Mouse (Mus musculus): Measurements from ENCODE around the gene Sdk2. TPM values are rescaled to one million over a fixed set of nuclear protein-coding genes. Genes with fewer than 3 reads are reported as not detected.

Sdk2 gene
- polyA plus RNA-seq, 1 experiment from 2014 or later = 5.3 TPM

GRCm38 (mm10) chr11:113863408-113863807, 203.4 kb downstream of the Sdk2 start:
- no peak overlapping the region for H3K27ac ChIP-seq (replicated peaks; ENCODE audit: low read depth, low read length)
- H3K9me3 ChIP-seq (ENCODE audit: control insufficient read depth, low read length) = no peaks in the 10 kb centered on the region
- H3K9ac ChIP-seq (replicated peaks; ENCODE audit: low read length) = no peak overlapping the region
- H3K4me2 ChIP-seq (ENCODE audit: low read length) = no peak overlapping the region
- H3K27me3 ChIP-seq (ENCODE audit: control insufficient read depth, insufficient read depth, low read length) = no peaks in the 10 kb centered on the region
- H3K36me3 ChIP-seq (ENCODE audit: control insufficient read depth, insufficient read depth, low read length) = no peaks in the 10 kb centered on the region
- no peak for ATAC-seq (ENCODE audit: low FRiP score, low TSS enrichment)
- H3K4me1 ChIP-seq (ENCODE audit: control insufficient read depth, insufficient read depth, low read length) = no peaks in the 10 kb centered on the region
- 78% methylated on average over 5 of the region's 5 CpGs for WGBS
- H3K4me3 ChIP-seq (replicated peaks; ENCODE audit: low read depth, low read length) = no peak overlapping the region
- DNase-seq = peak; percentile 42

- DNase-seq = no peak
- Histone ChIP-seq H3K4me2 (ENCODE audit: low read length) (no peak overlapping the region), H3K27me3 (ENCODE audit: control insufficient read depth, insufficient read depth, low read length) (no peaks in the 10 kb centered on the region), H3K4me3 (replicated peaks; ENCODE audit: low read depth, low read length) (no peak overlapping the region), H3K9ac (replicated peaks; ENCODE audit: low read length) (no peak overlapping the region), H3K36me3 (ENCODE audit: control insufficient read depth, insufficient read depth, low read length) (0 out of 2 replicates have a peak, but pooled peaks cover 11% of the 10 kb centered on the region), H3K9me3 (ENCODE audit: control insufficient read depth, low read length) (no peaks in the 10 kb centered on the region), H3K4me1 (ENCODE audit: control insufficient read depth, insufficient read depth, low read length) (no peaks in the 10 kb centered on the region), H3K27ac (replicated peaks; ENCODE audit: low read depth, low read length) (no peak overlapping the region)
- ATAC-seq (ENCODE audit: low FRiP score, low TSS enrichment) = no peak
- 79% methylated on average over 13 of the region's 13 CpGs for WGBS
These were observed 211.2 kb downstream of the Sdk2 start for GRCm38 (mm10) chr11:113855661-113856060.

- DNase-seq (no peak), ATAC-seq (ENCODE audit: low FRiP score, low TSS enrichment) (no peak)
- H3K9ac ChIP-seq (replicated peaks; ENCODE audit: low read length) = no peak overlapping the region
- H3K9me3 ChIP-seq (ENCODE audit: control insufficient read depth, low read length) = no peaks in the 10 kb centered on the region
- H3K36me3 ChIP-seq (ENCODE audit: control insufficient read depth, insufficient read depth, low read length) = 0 out of 2 replicates have a peak, but pooled peaks cover 11% of the 10 kb centered on the region
- H3K4me1 ChIP-seq (ENCODE audit: control insufficient read depth, insufficient read depth, low read length) = no peaks in the 10 kb centered on the region
- no peaks in the 10 kb centered on the region for H3K27me3 ChIP-seq (ENCODE audit: control insufficient read depth, insufficient read depth, low read length)
- no peak overlapping the region for H3K4me2 ChIP-seq (ENCODE audit: low read length)
- no peak overlapping the region for H3K27ac ChIP-seq (replicated peaks; ENCODE audit: low read depth, low read length)
- WGBS = 83% methylated on average over 8 of the region's 8 CpGs
- H3K4me3 ChIP-seq (replicated peaks; ENCODE audit: low read depth, low read length) = no peak overlapping the region
These were observed 215.1 kb downstream of the Sdk2 start for GRCm38 (mm10) chr11:113851750-113852149.

- Histone ChIP-seq H3K4me2 (ENCODE audit: low read length) (no peak overlapping the region), H3K4me3 (replicated peaks; ENCODE audit: low read depth, low read length) (no peak overlapping the region), H3K27me3 (ENCODE audit: control insufficient read depth, insufficient read depth, low read length) (no peaks in the 10 kb centered on the region), H3K36me3 (ENCODE audit: control insufficient read depth, insufficient read depth, low read length) (no peaks in the 10 kb centered on the region), H3K9me3 (ENCODE audit: control insufficient read depth, low read length) (no peaks in the 10 kb centered on the region), H3K9ac (replicated peaks; ENCODE audit: low read length) (no peak overlapping the region), H3K27ac (replicated peaks; ENCODE audit: low read depth, low read length) (no peak overlapping the region), H3K4me1 (ENCODE audit: control insufficient read depth, insufficient read depth, low read length) (no peaks in the 10 kb centered on the region)
- WGBS = 61% methylated on average over 7 of the region's 7 CpGs
- ATAC-seq (ENCODE audit: low FRiP score, low TSS enrichment) = no peak
- no peak for DNase-seq
These were observed 217.5 kb downstream of the Sdk2 start for GRCm38 (mm10) chr11:113849322-113849721.

- 32% methylated on average over 6 of the region's 6 CpGs for WGBS
- ATAC-seq (ENCODE audit: low FRiP score, low TSS enrichment) (no peak), DNase-seq (peak; percentile 40)
- Histone ChIP-seq H3K27me3 (ENCODE audit: control insufficient read depth, insufficient read depth, low read length) (no peaks in the 10 kb centered on the region), H3K4me1 (ENCODE audit: control insufficient read depth, insufficient read depth, low read length) (no peaks in the 10 kb centered on the region), H3K9me3 (ENCODE audit: control insufficient read depth, low read length) (no peaks in the 10 kb centered on the region), H3K4me3 (replicated peaks; ENCODE audit: low read depth, low read length) (no peak overlapping the region), H3K27ac (replicated peaks; ENCODE audit: low read depth, low read length) (no peak overlapping the region), H3K4me2 (ENCODE audit: low read length) (no peak overlapping the region), H3K36me3 (ENCODE audit: control insufficient read depth, insufficient read depth, low read length) (no peaks in the 10 kb centered on the region), H3K9ac (replicated peaks; ENCODE audit: low read length) (no peak overlapping the region)
These were observed 222.9 kb downstream of the Sdk2 start for GRCm38 (mm10) chr11:113843920-113844319.

GRCm38 (mm10) chr11:113842879-113843278, 224.0 kb downstream of the Sdk2 start:
- H3K4me2 ChIP-seq (ENCODE audit: low read length) = no peak overlapping the region
- no peaks in the 10 kb centered on the region for H3K4me1 ChIP-seq (ENCODE audit: control insufficient read depth, insufficient read depth, low read length)
- H3K36me3 ChIP-seq (ENCODE audit: control insufficient read depth, insufficient read depth, low read length) = no peaks in the 10 kb centered on the region
- ATAC-seq (ENCODE audit: low FRiP score, low TSS enrichment) (no peak), DNase-seq (no peak)
- H3K4me3 ChIP-seq (replicated peaks; ENCODE audit: low read depth, low read length) = no peak overlapping the region
- WGBS = 90% methylated on average over 11 of the region's 11 CpGs
- H3K27me3 ChIP-seq (ENCODE audit: control insufficient read depth, insufficient read depth, low read length) = no peaks in the 10 kb centered on the region
- no peaks in the 10 kb centered on the region for H3K9me3 ChIP-seq (ENCODE audit: control insufficient read depth, low read length)
- no peak overlapping the region for H3K27ac ChIP-seq (replicated peaks; ENCODE audit: low read depth, low read length)
- no peak overlapping the region for H3K9ac ChIP-seq (replicated peaks; ENCODE audit: low read length)

- Histone ChIP-seq H3K4me2 (ENCODE audit: low read length) (no peak overlapping the region), H3K27me3 (ENCODE audit: control insufficient read depth, insufficient read depth, low read length) (no peaks in the 10 kb centered on the region), H3K36me3 (ENCODE audit: control insufficient read depth, insufficient read depth, low read length) (peaks cover 21% of the 10 kb centered on the region), H3K4me3 (replicated peaks; ENCODE audit: low read depth, low read length) (no peak overlapping the region), H3K9ac (replicated peaks; ENCODE audit: low read length) (no peak overlapping the region), H3K4me1 (ENCODE audit: control insufficient read depth, insufficient read depth, low read length) (peaks cover 17% of the 10 kb centered on the region), H3K9me3 (ENCODE audit: control insufficient read depth, low read length) (no peaks in the 10 kb centered on the region), H3K27ac (replicated peaks; ENCODE audit: low read depth, low read length) (no peak overlapping the region)
- WGBS = 94% methylated on average over 6 of the region's 6 CpGs
- DNase-seq (no peak), ATAC-seq (ENCODE audit: low FRiP score, low TSS enrichment) (no peak)
These were observed 235.2 kb downstream of the Sdk2 start for GRCm38 (mm10) chr11:113831608-113832007.

GRCm38 (mm10) chr11:113828081-113828554, 238.7 kb downstream of the Sdk2 start:
- WGBS = 14% methylated on average over 24 of the region's 24 CpGs
- peak; percentile 70 for ATAC-seq (ENCODE audit: low FRiP score, low TSS enrichment)
- peak overlapping the region; percentile 49 for H3K27ac ChIP-seq (replicated peaks; ENCODE audit: low read depth, low read length)
- H3K4me2 ChIP-seq (ENCODE audit: low read length) = peak overlapping the region; percentile 49
- H3K4me1 ChIP-seq (ENCODE audit: control insufficient read depth, insufficient read depth, low read length) = peaks cover 17% of the 10 kb centered on the region
- H3K9ac ChIP-seq (replicated peaks; ENCODE audit: low read length) = peak overlapping the region; percentile 34
- peaks cover 19% of the 10 kb centered on the region for H3K36me3 ChIP-seq (ENCODE audit: control insufficient read depth, insufficient read depth, low read length)
- H3K4me3 ChIP-seq (replicated peaks; ENCODE audit: low read depth, low read length) = no peak overlapping the region
- H3K27me3 ChIP-seq (ENCODE audit: control insufficient read depth, insufficient read depth, low read length) = no peaks in the 10 kb centered on the region
- DNase-seq = peak; percentile 77
- H3K9me3 ChIP-seq (ENCODE audit: control insufficient read depth, low read length) = no peaks in the 10 kb centered on the region

GRCm38 (mm10) chr11:113820005-113820404, 246.8 kb downstream of the Sdk2 start:
- H3K36me3 ChIP-seq (ENCODE audit: control insufficient read depth, insufficient read depth, low read length) = 0 out of 2 replicates have a peak, but pooled peaks cover 1% of the 10 kb centered on the region
- H3K4me1 ChIP-seq (ENCODE audit: control insufficient read depth, insufficient read depth, low read length) = no peaks in the 10 kb centered on the region
- no peak overlapping the region for H3K4me3 ChIP-seq (replicated peaks; ENCODE audit: low read depth, low read length)
- no peak overlapping the region for H3K9ac ChIP-seq (replicated peaks; ENCODE audit: low read length)
- H3K9me3 ChIP-seq (ENCODE audit: control insufficient read depth, low read length) = no peaks in the 10 kb centered on the region
- H3K27me3 ChIP-seq (ENCODE audit: control insufficient read depth, insufficient read depth, low read length) = no peaks in the 10 kb centered on the region
- no peak overlapping the region for H3K27ac ChIP-seq (replicated peaks; ENCODE audit: low read depth, low read length)
- no peak for ATAC-seq (ENCODE audit: low FRiP score, low TSS enrichment)
- 94% methylated on average over 10 of the region's 10 CpGs for WGBS
- no peak overlapping the region for H3K4me2 ChIP-seq (ENCODE audit: low read length)
- DNase-seq = no peak

Data from midbrain, embryonic 14.5 days (tissue).